Mouse (Mus musculus) ZHBTc4 (cell line): ENCODE data around the gene Olfr721-ps1.

ENCODE experiments used
- DNase-seq: peaks from one replicate; pipeline ENCODE4 v3.0.0-alpha.2; 2011; ENCODE audit warnings: low read depth, low spot score

The Olfr721-ps1 gene

DNA sequence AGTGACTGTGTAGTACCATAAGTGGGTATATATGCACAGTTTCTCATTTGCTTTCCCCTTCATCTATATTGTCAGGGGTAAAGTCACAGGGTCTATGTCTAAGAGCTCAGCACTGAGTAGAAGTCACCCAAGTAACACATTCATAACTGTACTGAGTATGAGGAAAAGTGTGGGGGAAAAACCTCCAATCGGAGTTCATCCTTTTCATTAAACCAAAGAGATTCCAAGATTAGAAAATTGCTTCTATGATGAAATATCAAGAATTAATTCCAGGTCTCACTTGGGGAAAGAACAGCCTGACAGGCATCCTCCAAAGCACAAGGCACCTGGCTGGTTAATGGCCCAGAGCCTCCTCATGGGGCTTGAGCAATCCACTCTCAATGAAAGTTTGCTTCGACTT is at the start of gene Olfr721-ps1:
Gene Olfr721-ps1 (plus strand): TSS at position 301 of the 400 bp plus-strand sequence.
- no peak for DNase-seq

DNA sequence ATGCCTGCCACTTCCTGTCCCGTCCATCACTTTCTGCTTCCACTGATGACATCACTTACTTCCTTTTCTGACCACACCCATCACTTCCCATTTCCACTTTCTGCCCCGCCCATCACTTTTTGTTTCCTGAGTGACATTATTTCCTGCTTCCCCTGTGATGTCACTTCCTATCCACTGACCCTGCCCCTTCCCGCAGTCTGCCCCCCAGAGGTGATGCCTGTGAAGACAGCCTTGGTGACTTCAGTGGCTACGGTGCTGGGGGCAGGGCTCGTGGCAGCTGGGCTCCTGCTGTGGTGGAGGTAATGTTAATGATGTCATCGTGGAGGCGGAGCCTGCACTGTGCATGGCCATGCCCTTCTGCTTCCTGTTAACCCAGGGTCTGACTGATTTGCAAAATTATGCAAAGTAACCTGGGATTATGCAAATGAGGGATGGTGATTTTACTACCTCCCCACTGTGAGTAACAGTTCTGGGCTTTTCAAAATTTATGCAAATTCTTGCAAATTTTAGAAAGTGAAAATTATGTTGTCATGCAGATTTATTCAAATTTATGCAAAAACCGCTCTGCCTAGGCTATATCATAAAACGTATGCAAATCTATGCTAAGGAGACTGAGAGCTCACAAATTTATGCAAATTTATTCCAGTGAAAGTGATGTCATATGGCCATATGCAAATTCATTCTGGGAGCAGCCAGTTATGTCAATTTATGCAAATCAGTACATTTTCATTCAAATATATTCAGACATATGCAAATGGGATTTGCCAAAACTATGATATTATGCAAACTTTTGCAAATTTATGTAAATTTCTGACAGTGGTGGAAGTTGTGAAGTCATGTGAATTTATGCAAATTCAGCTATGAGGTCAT is 49.1 kb upstream of the Olfr721-ps1 start:
- peak; percentile 52 for DNase-seq

DNA sequence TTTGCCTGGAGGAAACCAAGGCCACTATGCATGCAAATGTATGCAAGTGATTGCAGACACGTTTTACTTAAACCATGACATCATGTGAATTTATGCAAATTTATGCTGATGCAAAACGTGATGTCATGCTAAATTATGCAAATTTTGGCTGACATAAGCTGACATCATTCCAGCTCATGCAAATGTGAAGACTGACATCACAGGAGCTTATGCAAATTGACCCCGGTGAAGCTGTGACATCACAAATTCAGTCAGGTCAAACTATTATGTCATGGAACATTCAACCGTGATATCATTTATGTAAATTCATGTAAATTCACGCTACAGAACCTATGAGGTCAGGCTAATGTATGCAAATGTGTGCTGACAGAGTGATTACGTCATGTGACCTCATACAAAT is 48.5 kb upstream of the Olfr721-ps1 start:
- DNase-seq: peak; percentile 71

DNA sequence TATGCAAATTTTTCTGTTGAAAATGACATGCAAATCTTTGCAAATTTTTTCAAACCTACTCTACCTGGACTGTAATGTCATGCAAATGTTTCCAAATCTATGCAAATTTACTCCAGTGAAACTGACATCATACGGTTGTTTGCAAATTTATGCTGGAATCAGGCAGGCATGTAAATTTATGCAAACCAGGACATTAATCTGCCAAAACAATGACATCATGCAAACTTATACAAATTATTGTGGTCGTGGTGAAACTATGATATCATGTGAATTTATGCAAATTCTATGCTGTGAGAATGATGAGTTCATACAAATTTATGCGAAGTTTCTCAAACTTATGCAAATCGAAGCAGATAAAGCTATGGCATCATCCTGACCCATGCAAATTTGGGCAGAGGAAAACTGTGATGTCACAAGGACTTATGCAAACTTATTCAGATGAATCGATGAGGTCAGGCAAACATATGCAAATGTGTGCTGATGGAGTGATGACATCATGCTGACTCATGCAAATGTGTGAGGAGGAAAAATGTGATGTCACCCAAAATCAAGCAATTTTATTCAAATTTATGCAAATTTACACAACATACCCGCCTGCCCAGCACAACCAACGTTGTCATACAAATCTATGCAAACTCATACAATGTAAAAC is 47.9 kb upstream of the Olfr721-ps1 start:
- peak; percentile 57 for DNase-seq

DNA sequence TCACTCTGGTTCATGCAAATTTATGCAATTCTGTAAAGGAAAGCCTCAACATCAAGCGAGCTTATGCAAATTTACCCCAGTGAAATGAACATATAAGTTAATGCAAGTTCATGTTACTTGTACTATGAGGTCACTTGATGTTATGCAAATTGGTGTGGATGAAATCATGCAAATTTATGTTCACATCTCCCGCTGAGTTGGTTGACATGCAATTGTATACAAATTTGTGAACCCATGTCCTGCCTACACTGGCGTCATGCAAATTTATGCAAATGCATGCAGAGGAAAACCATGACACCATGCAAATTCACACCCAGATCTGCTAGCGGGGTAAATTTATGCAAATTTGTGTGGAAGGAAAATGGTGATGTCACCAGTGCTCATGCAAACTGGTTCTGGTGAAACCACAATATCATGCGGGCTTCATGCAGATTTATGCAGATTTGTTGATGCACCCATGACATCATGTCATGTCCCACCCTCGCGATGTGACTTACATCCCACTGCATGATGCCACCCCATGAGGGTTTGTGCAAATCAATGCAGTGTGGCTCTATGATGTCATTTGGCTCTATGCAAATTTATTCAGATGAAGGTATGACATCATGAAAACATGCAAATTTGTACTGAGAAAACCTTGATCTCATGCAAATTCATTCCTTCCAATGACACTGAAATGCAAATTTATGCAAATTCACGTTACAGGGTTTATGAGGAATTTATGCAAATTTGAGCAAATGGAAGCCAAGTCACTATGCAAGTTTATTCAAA is 47.2 kb upstream of the Olfr721-ps1 start:
- DNase-seq: peak; percentile 55

DNA sequence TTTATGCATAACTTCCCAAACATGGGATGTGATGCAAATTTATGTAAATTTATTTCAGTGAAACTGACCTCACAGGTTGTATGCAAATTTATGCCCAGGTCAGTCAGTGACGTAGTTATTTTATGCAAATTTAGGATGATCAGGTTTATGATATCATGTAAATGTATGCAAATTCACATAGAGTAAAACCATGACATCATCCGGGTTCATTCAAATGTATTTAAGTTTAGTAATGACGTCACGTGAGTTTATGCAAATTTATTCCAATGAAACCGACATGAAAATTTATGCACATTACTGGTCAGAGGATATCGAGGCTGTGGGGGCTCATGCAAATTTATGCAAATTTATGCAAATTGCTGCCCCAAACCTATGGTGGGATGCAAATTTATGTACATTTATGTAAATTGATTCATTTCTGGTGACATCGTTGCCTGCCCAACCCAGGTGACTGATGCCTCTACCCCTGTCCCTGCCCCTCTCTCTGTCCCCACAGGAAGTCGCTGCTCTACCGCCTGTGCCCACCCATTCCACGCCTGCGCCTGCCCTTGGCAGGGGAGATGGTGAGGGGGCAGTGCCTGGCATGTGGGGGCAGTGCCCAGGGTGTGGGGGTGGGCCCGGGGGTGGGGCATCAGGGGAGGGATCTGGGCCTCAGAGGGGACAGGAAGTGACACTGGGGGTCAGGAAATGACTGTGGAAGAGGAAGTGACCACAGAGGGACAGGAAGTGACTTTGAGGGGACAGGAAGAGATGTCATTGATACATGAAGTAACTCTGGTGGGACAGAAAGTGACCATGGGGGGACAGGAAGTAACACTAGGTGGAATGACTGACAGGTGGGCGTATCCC is 46.4 kb upstream of the Olfr721-ps1 start:
- peak; percentile 46 for DNase-seq

DNA sequence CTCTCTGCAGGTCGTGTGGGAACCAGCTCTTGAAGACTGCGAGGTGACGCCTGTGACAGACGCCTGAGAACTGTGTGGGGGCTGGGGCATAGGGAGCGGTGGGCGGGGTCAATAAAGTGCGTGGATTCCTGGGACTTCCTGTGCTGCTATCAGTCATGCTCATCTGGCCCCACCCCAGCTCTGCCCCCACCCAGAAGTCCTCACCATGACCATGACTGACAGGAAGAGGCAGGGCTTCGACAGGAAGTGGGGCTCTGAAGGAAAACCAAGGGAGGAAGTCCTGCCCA is 45.8 kb upstream of the Olfr721-ps1 start:
- DNase-seq: peak; percentile 54

DNA sequence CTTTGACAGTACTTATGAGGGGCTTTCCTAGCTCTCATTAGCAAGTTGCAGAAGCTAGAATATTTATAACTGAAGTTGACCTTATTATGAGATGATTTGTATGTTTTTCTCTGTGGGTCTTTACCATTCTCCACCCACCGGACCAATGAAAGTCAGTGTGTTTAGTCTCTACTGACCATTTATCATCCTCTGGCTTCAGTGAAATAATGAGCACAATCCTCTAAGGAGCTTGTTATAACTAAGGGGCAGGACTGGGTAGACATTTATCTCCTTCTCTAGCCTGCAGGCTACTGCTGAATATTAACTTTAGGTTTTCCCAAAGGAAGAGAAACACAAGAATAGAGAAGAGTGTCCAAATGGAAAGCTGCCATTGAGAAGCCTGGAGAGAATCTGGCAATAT is 5.6 kb upstream of the Olfr721-ps1 start:
- DNase-seq: no peak

DNA sequence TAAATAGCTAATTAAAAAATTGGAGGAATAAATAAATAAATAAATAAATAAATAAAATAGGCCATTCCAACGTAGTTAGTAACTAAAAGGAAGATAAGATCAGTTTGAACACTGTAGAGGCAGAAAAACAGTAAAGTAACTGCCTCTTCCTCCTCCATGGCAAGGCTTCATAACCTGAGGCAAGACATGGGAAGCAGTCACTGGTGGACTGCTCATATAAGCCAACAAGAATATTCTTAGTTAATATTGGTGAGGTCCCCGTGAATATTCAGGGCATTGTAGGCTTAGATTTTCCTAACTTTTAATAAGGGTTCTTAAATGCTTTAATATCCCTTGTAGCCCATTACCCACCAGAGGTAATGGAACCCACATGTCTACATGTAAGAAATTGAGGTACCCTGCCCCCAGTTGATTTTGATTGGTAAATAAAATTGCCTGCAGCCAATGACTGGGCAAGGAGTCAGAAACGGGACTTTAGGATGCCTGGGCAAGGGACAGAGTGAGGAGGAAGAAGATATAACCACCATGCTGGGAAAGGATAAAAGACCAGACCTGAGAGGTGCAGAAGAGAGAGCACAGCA is 35.1 kb downstream of the Olfr721-ps1 start:
- no peak for DNase-seq
